Mouse (Mus musculus): ENCODE results near the gene Cecr2.
"Not testable (repeated sequence)": the region's sequence is repeated elsewhere in the genome, so short reads cannot be mapped to it uniquely, and the experiment has no call there.

The Cecr2 gene

DNA sequence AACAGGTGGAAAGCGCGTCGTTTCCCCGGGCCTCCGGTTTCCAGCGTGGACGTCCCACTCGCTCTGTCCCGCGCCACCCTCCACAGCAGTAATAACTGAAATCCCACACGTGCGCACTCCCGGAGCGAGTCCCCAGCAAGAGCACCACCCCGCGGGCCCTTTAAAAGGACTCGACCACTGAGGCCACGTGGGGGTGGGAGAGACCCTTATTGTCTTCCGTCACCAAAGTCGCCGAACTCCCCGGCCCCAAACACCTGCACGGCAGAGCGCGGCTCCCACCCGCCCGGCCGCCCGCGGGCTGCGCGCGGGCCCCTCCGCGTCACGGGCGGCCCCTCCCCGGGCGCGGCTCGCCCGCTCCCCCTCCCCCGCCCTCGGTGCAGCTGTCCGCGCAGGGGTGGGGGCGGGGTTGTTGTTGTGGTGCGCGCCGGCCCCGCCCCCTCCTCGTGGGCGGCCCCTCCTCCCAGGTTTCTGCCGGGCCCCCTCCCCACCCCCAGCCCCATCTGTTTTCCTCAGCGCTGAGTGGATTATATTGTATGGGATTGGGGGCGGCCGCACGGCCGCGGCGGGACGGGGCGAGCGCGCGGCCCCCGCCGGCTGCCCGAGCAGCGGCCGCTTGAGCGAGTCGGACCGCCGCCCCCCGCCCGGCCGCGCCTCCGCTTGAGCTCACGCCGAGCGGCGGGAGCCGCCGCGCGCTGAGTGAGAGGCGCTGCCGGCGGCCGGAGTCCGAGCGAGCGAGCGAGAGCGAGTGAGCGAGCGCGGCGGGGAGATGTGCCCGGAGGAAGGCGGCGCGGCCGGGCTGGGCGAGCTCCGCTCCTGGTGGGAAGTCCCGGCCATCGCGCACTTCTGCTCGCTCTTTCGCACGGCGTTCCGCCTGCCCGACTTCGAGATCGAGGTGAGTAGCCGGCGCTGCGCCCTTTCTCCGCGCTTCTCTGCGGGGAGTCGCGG lies at the start of gene Cecr2:
TSS of gene Cecr2 (plus strand) at position 554 of the 945 bp plus-strand sequence.
- DNase-seq (ENCODE audit: low spot score): peak; percentile 49

DNA sequence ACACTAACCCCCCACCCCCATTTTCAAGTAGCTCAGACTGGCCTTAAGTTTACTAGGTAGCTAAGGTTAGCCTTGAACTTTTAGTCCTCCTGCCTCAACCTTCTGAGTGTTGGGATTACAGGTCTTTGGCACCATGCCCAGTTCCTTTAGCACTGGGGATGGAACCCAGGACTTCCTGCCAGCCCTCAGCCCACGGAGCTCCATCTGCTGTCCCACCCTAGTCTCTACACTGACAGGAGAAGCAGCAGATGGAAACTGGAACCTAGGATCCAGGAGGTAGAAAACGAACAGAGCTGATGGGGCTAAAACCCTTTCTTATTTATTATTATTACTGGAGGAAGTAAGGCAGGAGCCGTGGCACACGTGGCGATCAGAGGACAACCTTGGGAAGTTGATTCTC lies 48.6 kb upstream of the Cecr2 start:
- no peak for DNase-seq (ENCODE audit: low spot score)

DNA sequence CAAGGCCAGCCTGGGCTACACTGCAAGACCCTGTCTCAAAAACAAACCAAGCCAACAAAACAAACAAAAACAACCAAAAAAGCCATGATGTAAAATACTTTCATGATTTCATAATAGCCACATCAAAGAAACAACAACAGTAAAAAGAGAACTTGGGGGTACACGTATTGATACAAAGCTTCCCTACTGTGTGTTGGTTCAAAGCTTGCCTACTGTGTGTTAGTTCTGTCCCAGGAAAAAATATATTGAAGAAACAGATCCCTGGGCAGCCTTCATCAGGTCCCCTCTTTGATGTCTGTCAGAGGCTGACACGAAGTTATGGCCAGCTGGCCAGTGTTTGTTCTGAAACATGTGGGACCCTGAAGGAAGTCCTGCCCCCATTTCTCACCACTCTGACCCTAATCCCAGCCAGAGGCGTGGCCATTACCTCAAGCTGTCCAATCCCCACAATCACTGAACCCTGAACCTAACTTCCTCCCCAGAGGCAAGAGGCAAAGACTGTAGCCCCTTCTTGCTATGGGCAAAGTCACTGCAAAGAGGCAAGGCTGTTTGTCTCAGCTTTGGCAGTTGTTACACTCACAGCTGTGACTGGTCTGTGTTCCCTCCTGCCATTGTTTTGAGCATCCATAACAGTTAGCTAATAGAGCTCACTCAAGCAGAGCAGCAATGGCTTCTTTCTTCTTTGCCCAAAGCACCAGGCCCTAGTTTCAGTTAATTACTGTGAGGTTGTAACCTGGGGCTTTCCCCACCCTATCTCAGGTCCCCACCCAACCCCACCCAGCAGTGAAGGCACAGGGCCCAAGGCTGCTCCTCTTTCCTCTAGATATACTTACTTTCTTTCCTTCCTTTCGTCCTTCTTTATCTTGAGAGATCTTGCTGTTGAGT lies 47.4 kb upstream of the Cecr2 start:
- no peak for DNase-seq (ENCODE audit: low spot score)

GRCm38 (mm10) chr6:120620193-120620592 lies 46.0 kb upstream of the Cecr2 start:
- DNase-seq (ENCODE audit: low spot score): no peak

DNA sequence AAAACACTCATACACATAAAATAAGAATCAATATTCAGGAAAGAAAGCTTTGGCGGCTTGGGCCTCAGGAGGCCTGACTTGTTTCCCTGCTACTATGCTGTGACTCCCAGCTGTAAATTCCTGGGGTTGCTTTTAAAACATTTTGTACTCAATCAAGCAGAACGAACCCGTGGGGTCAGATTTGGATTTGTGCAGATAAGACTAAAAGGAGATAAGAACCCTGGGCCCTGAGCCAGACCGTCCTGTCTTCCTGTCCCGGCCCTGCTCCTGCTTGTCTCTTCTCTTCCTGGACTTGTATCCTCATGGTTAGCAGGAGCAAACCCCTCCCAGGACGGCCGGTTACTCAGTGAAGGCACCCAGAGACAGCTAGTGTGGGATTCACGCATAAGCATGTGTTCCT lies 41.1 kb upstream of the Cecr2 start:
- no peak for DNase-seq (ENCODE audit: low spot score)

DNA sequence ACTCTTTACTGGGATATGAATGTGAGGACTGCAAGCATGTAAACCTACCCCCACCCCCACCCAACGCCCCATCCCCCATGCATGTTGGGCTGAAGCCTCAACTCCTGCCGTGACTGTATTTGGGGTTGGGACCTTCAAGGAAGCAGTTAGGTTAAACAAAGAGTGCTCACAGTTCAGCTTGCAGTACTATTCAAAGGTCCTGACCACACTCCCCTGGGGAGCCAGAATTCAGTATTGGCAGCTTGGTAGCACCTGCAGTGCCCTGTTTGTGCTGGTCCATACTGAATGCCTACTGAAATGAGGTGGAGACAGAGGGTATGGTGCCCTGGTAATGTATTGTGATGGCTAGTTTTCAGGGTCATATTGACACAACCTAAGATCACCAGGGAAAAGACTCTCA lies 39.1 kb upstream of the Cecr2 start:
- DNase-seq (ENCODE audit: low spot score): no peak

DNA sequence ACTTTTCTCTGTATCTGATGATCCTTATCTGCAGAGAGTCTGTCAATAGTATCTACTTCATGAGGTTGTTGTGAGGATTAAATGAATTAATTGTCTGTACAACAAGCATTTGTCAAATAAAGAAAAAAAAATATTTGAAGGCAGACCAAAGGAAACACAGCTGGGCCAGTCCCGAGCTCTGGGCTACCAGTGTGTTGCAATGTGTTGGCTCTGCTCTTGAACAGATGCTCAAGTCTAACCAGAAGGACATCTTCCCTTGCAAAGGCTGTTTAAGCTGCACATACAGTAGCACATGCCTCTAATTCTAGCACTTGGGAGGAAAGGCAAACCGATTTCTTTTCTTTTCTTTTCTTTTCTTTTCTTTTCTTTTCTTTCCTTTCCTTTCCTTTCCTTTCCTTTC lies 37.2 kb upstream of the Cecr2 start:
- no peak for DNase-seq (ENCODE audit: low spot score)

DNA sequence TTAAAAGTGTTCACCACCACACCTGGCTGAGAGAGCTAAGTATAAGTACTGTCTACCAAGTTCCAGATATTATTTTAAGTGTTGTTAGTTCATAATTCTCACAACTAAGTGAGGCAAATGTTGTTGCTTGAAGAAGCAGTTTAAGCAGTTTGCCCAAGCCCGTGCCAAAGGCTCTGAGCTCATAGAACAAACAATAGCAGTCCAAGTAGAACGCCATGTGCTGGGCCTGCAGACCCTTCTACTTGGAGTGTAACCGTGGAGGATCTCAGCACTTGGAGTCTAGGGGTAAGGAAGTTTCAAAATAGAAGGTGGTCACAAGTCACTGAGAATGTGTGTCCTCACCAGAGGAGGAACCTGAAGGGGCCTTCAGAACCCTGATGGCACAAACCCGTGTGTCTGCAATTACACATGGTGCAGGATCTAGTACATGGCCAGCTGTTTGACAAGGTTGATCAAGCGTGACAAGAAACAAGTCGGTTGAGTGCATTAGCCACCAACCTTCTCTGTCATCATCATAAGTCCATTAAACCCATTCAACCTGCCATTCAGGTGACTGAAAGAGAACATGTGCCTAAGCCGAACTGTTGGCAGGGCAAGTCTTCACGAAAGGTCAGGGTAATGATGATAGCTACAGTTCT lies 30.7 kb upstream of the Cecr2 start:
- no peak for DNase-seq (ENCODE audit: low spot score)

- no peak for DNase-seq (ENCODE audit: low spot score)
Measured at GRCm38 (mm10) chr6:120639547-120639946, 26.6 kb upstream of the Cecr2 start.

- DNase-seq (ENCODE audit: low spot score): no peak
Measured at GRCm38 (mm10) chr6:120641866-120642378, 24.2 kb upstream of the Cecr2 start.

DNA sequence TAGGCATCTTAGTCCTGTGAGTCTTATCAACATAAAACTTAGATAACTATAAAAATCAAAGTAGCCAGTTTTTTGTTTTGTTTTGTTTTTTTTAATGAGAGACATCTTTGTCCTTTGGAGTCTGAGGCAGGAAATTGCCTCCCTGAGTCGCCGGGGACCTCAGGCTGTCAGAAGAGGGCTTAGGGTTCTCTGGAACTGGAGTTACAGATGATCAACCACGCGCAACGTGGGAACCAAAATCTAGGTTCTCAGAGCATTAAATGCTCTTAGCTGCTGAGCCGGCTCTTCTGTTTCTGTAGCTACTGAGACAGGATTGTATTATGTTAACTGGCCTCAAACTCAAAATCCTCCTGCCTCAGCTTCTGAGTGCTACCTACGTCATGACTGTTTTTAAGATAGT lies 22.4 kb upstream of the Cecr2 start:
- DNase-seq (ENCODE audit: low spot score): no peak

DNA sequence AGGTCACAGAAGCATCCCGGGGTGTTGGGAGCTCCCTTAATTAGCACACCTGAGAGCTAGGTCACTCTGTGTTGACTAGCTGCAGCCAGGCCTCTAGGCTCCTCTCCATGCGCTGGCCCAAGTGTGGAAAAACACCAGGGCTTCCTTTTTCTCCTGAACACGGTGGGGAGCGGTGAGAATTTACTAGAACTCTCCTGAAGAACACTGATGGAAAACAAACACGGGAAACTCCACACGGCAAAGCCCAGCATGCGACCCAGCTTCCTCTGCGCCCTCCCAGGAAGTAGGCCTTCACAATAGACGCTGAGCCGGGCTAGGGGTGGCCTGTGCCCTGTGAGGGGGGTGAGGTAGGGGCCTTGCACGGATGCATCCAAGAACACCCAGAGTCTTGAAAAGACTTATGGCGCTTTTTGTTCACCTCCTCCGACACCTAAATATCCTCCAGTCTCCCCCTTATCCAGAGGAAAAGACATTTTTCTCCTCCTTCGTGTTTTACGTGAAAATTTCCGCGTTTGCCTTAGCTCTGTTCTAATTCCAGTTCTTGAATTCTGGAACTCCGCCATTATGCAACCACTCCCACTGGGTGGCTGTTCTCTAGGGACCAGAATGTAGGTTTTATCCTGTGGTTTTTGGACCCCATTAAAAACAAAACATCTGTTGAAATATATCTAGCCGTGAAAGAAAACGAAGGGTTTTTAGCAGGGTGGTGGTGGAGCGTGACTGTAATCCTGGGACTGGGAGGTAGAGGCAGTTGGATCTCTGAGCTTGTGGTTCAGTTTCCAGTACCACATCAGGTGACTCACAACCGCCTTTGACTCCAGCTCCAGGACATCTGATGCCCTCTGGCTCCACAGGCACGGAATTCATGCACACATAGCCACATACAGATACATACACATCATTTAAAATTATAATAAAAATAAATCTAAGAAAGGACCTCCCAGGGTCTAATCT lies 21.5 kb upstream of the Cecr2 start:
- no peak for DNase-seq (ENCODE audit: low spot score)

DNA sequence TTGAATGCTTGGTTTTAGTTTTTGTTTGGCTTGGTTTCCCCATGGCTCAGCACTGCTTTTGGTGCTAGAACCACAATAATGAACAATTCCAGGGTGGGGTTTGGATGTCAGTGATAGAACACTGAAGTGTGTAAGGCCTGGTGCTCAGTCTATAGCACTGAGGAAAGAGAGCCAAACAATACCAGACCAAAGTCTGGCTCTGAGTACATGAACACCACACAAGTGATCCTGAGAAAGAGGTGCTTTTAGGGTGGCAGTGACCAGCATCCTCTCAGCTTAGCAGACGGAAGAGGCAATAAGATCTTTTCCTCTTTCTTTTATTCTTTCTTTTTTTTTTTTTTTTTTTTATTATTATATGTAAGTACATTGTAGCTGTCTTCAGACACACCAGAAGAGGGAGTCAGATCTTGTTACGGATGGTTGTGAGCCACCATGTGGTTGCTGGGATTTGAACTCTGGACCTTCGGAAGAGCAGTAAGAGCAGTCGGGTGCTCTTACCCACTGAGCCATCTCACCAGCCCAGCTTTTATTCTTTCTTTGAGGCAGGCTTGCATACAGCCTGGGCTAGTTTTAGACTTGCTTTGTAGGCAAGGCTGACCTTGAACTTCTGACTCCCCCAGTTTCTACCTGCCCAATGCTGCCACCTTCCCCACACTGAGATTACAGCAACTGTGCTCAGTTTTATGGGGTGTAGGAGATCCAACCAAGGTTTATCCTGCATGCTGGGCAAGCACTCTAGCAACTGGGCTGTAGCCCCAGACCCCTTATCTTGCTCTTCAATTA lies 18.7 kb upstream of the Cecr2 start:
- not testable (repeated sequence) for DNase-seq (ENCODE audit: low spot score)

- no peak for DNase-seq (ENCODE audit: low spot score)
Measured at GRCm38 (mm10) chr6:120648205-120648604, 18.0 kb upstream of the Cecr2 start.

GRCm38 (mm10) chr6:120652666-120653065 lies 13.5 kb upstream of the Cecr2 start:
- no peak for DNase-seq (ENCODE audit: low spot score)

DNA sequence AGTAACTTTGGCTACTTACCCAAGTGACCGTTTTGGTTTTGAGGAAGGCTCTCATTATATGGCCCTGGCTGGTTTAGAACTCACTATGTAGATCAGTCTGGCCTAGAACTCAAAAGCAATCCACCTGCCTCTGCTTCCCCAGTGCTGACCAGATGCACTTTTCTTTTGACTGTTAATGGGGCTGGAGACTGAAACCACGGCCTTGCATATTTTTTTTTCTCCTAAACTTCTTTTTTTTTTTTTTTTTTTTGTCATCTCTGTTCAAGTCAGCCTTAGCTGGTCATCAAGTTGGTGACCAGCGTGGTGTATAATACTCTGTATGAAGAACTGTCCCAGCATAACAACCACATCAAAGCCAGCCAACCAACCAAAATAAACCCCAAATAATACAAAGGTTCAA lies 10.5 kb upstream of the Cecr2 start:
- DNase-seq (ENCODE audit: low spot score): no peak

DNA sequence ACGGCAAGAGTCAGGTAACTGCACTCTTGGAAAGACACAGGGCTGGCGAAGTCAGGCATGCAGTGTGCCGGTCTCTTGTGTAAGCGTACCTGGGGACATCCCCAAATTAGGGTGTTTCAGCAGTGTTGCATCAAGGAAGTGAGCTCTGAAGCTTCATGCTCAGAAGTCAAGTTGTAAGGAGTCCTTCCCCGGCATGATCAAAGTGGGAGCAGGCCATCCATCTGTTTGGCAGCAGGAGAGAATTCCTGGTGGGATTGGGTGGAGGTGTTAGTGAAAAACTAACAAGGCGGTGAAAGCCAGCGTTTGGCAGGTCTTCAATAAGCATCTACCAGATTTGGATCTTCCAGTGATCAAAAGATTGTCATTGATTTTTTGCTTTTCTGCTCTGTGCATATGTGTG lies 7.3 kb upstream of the Cecr2 start:
- no peak for DNase-seq (ENCODE audit: low spot score)

DNA sequence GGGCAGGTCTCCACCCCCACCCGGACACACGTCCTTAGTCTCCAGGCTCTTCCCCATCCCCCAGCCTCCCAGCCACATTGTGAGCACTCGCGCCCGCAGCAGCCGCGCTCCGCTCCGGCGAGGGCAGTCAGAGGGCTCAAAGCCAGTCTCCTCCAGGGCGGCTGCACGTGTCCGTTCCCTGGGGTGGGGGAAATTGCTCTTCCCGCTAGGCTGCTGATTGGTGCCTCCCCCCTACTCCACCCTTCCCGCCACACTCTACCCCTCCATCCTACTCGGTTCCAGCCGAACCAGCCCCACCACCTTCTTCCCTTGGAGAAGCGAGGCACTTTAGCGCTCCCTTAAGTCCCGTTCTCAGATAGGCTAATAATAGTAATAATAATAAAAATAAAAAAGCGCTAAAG lies 754 bp upstream of the Cecr2 start:
- peak; percentile 34 for DNase-seq (ENCODE audit: low spot score)

GRCm38 (mm10) chr6:120666761-120667421 lies 722 bp downstream of the Cecr2 start:
- DNase-seq (ENCODE audit: low spot score): peak; percentile 30

GRCm38 (mm10) chr6:120667422-120667781 lies 1.2 kb downstream of the Cecr2 start:
- no peak for DNase-seq (ENCODE audit: low spot score)

Data from ovary, postnatal 14 days (tissue).